Mouse (Mus musculus) megakaryocyte, embryonic 14.5 days (primary cell): ENCODE data around the gene Gm9803.

Source experiments
- FLI1 ChIP-seq: IDR thresholded peaks from 2 replicates; pipeline ENCODE4 v1.6.1; 2012; ENCODE audit warnings: low read length, inconsistent platforms, mixed read lengths
- GATA1 ChIP-seq: IDR thresholded peaks from 3 replicates; pipeline ENCODE4 v1.6.1; 2012; ENCODE audit warnings: mixed read lengths, low read length, inconsistent platforms, borderline replicate concordance

GRCm38 (mm10) chr10:43489139-43489538, 34.7 kb upstream of the Gm9803 start:
- TF ChIP-seq FLI1 (no peak), GATA1 (no peak)
